Mouse (Mus musculus): ENCODE results near the gene Mlxipl.
A peak's percentile ranks its signal among the peaks of the same experiment; 100 is the strongest.

The Mlxipl gene

GRCm38 (mm10) chr5:135079578-135079977 lies 10.1 kb upstream of the Mlxipl start:
- DNase-seq = no peak

GRCm38 (mm10) chr5:135080539-135080938 lies 9.2 kb upstream of the Mlxipl start:
- no peak for DNase-seq

GRCm38 (mm10) chr5:135086871-135087270 lies 2.8 kb upstream of the Mlxipl start:
- DNase-seq = no peak

GRCm38 (mm10) chr5:135100981-135101380 lies 11.3 kb downstream of the Mlxipl start:
- DNase-seq = no peak

- no peak for DNase-seq
These were observed 14.4 kb downstream of the Mlxipl start for GRCm38 (mm10) chr5:135103999-135104660.

GRCm38 (mm10) chr5:135106758-135107256 lies 17.1 kb downstream of the Mlxipl start:
- DNase-seq = peak; percentile 49 to 70

GRCm38 (mm10) chr5:135107521-135108501 lies 18.1 kb downstream of the Mlxipl start:
- DNase-seq = peak; percentile 36 to 42

- no peak for DNase-seq
These were observed 19.3 kb downstream of the Mlxipl start for GRCm38 (mm10) chr5:135109017-135109416.

- DNase-seq = no peak
These were observed 19.7 kb downstream of the Mlxipl start for GRCm38 (mm10) chr5:135109426-135109825.

GRCm38 (mm10) chr5:135109976-135110375 lies 20.3 kb downstream of the Mlxipl start:
- DNase-seq = no peak

- no peak for DNase-seq
These were observed 24.1 kb downstream of the Mlxipl start for GRCm38 (mm10) chr5:135113782-135114181.

GRCm38 (mm10) chr5:135115241-135115640 lies 25.6 kb downstream of the Mlxipl start:
- DNase-seq = no peak

GRCm38 (mm10) chr5:135118589-135119081 lies 28.9 kb downstream of the Mlxipl start:
- peak; percentile 46 to 49 for DNase-seq

GRCm38 (mm10) chr5:135120753-135121152 lies 31.1 kb downstream of the Mlxipl start:
- no peak for DNase-seq

GRCm38 (mm10) chr5:135126121-135126520 lies 36.4 kb downstream of the Mlxipl start:
- DNase-seq = no peak

- no peak for DNase-seq
These were observed 38.0 kb downstream of the Mlxipl start for GRCm38 (mm10) chr5:135127669-135128068.

GRCm38 (mm10) chr5:135129747-135130146 lies 40.1 kb downstream of the Mlxipl start:
- no peak for DNase-seq

GRCm38 (mm10) chr5:135133736-135134405 lies 44.2 kb downstream of the Mlxipl start:
- peak; percentile 76 to 88 for DNase-seq

GRCm38 (mm10) chr5:135134534-135134933 lies 44.8 kb downstream of the Mlxipl start:
- DNase-seq = peak; percentile 51 to 53

GRCm38 (mm10) chr5:135139881-135140280 lies 50.2 kb downstream of the Mlxipl start:
- DNase-seq = no peak

- no peak for DNase-seq
These were observed 54.8 kb downstream of the Mlxipl start for GRCm38 (mm10) chr5:135144469-135144868.

GRCm38 (mm10) chr5:135145532-135145931 lies 55.8 kb downstream of the Mlxipl start:
- no peak for DNase-seq

GRCm38 (mm10) chr5:135145955-135146354 lies 56.3 kb downstream of the Mlxipl start:
- DNase-seq = no peak

Data from thymus, postnatal 36 days (tissue).